27 mouse cellular contexts compared by ENCODE assay signal in genomic region chr8:61475251-61475673, GRCm38 (mm10). TPM values are rescaled to one million over a fixed set of nuclear protein-coding genes. Genes with fewer than 3 reads are reported as not detected.
A peak's percentile ranks its signal among the peaks of the same experiment; 100 is the strongest.
DNase-seq lines count a peak whose midpoint lies in the region; ATAC-seq and TF ChIP-seq lines count a peak whose summit lies in the region.
"Had no signal": no experiment of that assay in that cellular context is flagged by ENCODE, and none has a peak within 500 bp of the region (broad histone marks: within the 10 kb centered on the region; RNA-seq: fewer than 3 reads in every experiment).

No protein-coding gene starts in this region.

- no peak overlapping the region for H3K27ac ChIP-seq in heart, adult 2 months
- H3K27ac ChIP-seq in kidney, adult 2 months (ENCODE audit: insufficient read depth, low read depth, low read length) = peak overlapping the region; percentile 68
- peak overlapping the region; percentile 66 for H3K27ac ChIP-seq in stomach, embryonic 16.5 days (ENCODE audit: low read length)
- H3K27ac ChIP-seq: gastrocnemius, adult 2 months; hindbrain, postnatal 0 days; limb, embryonic 13.5 days; liver, embryonic 13.5 days; midbrain, embryonic 10.5 days had no signal

- peak; percentile 70 for ATAC-seq in stomach, embryonic 16.5 days (ENCODE audit: insufficient read depth, low FRiP score)
- ATAC-seq: CD4-positive, CD25-positive, alpha-beta regulatory T cell, adult 4 months; forebrain, postnatal 0 days; hindbrain, postnatal 0 days had no signal

- no peaks in the 10 kb centered on the region for H3K4me1 ChIP-seq in heart, adult 2 months (ENCODE audit: control insufficient read depth, insufficient read depth, low read length)
- peaks cover 10% of the 10 kb centered on the region; the same call in 1 of the 2 replicates for H3K4me1 ChIP-seq in kidney, adult 2 months (ENCODE audit: control insufficient read depth, insufficient read depth, low read length)
- peaks cover 5% of the 10 kb centered on the region; the same call in 1 of the 2 replicates for H3K4me1 ChIP-seq in stomach, embryonic 16.5 days (ENCODE audit: control insufficient read depth, insufficient read depth, low read length)
- H3K4me1 ChIP-seq: limb, embryonic 13.5 days; liver, embryonic 13.5 days had no signal

- no peak overlapping the region for H3K4me2 ChIP-seq in stomach, embryonic 16.5 days (ENCODE audit: low read depth, low read length)
- H3K4me2 ChIP-seq: limb, embryonic 13.5 days; liver, embryonic 13.5 days; lung, embryonic 14.5 days had no signal

- H3K36me3 ChIP-seq in heart, adult 2 months (ENCODE audit: control insufficient read depth, insufficient read depth, low read length) = no peaks in the 10 kb centered on the region
- no peaks in the 10 kb centered on the region for H3K36me3 ChIP-seq in kidney, adult 2 months (ENCODE audit: control insufficient read depth, insufficient read depth, low read length)
- no peaks in the 10 kb centered on the region for H3K36me3 ChIP-seq in stomach, embryonic 16.5 days (ENCODE audit: control insufficient read depth, insufficient read depth, low read length)
- H3K36me3 ChIP-seq: G1E; limb, embryonic 13.5 days; liver, embryonic 13.5 days; midbrain, embryonic 10.5 days had no signal

- no peak overlapping the region for H3K4me3 ChIP-seq in heart, adult 2 months
- no peak overlapping the region for H3K4me3 ChIP-seq in kidney, adult 2 months (ENCODE audit: insufficient read depth, low read depth, low read length)
- no peak overlapping the region for H3K4me3 ChIP-seq in stomach, embryonic 16.5 days (replicated peaks; ENCODE audit: low read length)
- H3K4me3 ChIP-seq: gastrocnemius, adult 2 months; limb, embryonic 13.5 days; liver, embryonic 13.5 days; midbrain, embryonic 10.5 days had no signal

- no peak for TF ChIP-seq CTCF in heart, adult 2 months (IDR thresholded peaks at IDR 0.05)
- no peak for TF ChIP-seq CTCF in kidney, adult 2 months (conservative IDR thresholded peaks at IDR 0.05; ENCODE audit: insufficient read depth, insufficient read length, low read depth, low read length)

- no peaks in the 10 kb centered on the region for H3K79me2 ChIP-seq in heart, adult 2 months (replicated peaks; ENCODE audit: control insufficient read depth, insufficient read depth, low read length)

- H3K9me3 ChIP-seq in stomach, embryonic 16.5 days (replicated peaks; ENCODE audit: control insufficient read depth, low read length) = no peaks in the 10 kb centered on the region
- H3K9me3 ChIP-seq: G1E; limb, embryonic 13.5 days; liver, embryonic 13.5 days; midbrain, embryonic 10.5 days had no signal

- no peak for TF ChIP-seq POLR2A in heart, adult 2 months (IDR thresholded peaks at IDR 0.05; ENCODE audit: insufficient read depth, low read depth, low read length)
- no peak for TF ChIP-seq POLR2A in kidney, adult 2 months (IDR thresholded peaks at IDR 0.05; ENCODE audit: low read depth, low read length)

- no peak overlapping the region for H3K9ac ChIP-seq in heart, adult 2 months (ENCODE audit: low read depth, low read length)
- no peak overlapping the region for H3K9ac ChIP-seq in stomach, embryonic 16.5 days (ENCODE audit: low read length)
- H3K9ac ChIP-seq: forebrain, postnatal 0 days; limb, embryonic 13.5 days; liver, embryonic 13.5 days; lung, embryonic 14.5 days had no signal

- DNase-seq in heart, adult 11 months = peak; percentile 59
- no peak for DNase-seq in heart, adult 2 months
- DNase-seq in kidney, adult 2 months = peak; percentile 28
- DNase-seq in kidney, postnatal 25 days = peak; percentile 19 to 64
- no peak for DNase-seq in frontal cortex, adult 2 months (ENCODE audit: extremely low spot score in 1 of 2, low spot score in 1 of 2)
- DNase-seq in urinary bladder, postnatal 25 days (ENCODE audit: low spot score) = no peak
- DNase-seq in urinary bladder, postnatal 10 days (ENCODE audit: low spot score) = no peak
- DNase-seq: adrenal gland, postnatal 25 days; cerebellum, adult 11 months; cerebellum, postnatal 14 days; embryo, embryonic 11 days; forebrain, postnatal 0 days; gastrocnemius, adult 2 months; heart, adult 18-20 months; heart, postnatal 4 days; liver, embryonic 13.5 days; lung, embryonic 14.5 days; lung, postnatal 4 days; right cerebral cortex, adult 18-20 months; spleen, adult 18-20 months; thymus, postnatal 25 days had no signal

- WGBS in heart, adult 2 months = 56% methylated on average over 6 of the region's 6 CpGs
- WGBS in kidney, adult 2 months = 28% methylated on average over 6 of the region's 6 CpGs
- WGBS in stomach, embryonic 16.5 days = 33% methylated on average over 6 of the region's 6 CpGs

- TF ChIP-seq EP300 in heart, adult 2 months (IDR thresholded peaks at IDR 0.05; ENCODE audit: insufficient read depth, low read depth, low read length) = no peak

- intact Hi-C loops in heart, adult 2 months (cut with DNase I) = no loop called here

- H3K27me3 ChIP-seq in heart, adult 2 months (ENCODE audit: control insufficient read depth, insufficient read depth, low read length) = no peaks in the 10 kb centered on the region
- no peaks in the 10 kb centered on the region for H3K27me3 ChIP-seq in kidney, adult 2 months (replicated peaks; ENCODE audit: control insufficient read depth, insufficient read depth, low read length)
- H3K27me3 ChIP-seq in stomach, embryonic 16.5 days (ENCODE audit: control insufficient read depth, insufficient read depth, low read length) = no peaks in the 10 kb centered on the region
- H3K27me3 ChIP-seq: limb, embryonic 13.5 days; liver, embryonic 13.5 days had no signal

RNA-seq across cellular contexts. Expression of gene Cbr4, which starts 12.3 kb away (rescaled TPM):
- total RNA-seq in heart, adult 2 months (2021) = 10 to 100 TPM; 70.8 to 77.2 TPM
- 25.8 and 55.0 TPM in 2 replicates for polyA plus RNA-seq in heart, adult 2 months (2012; rRNA removed)
- 13.3 and 18.1 TPM in 2 replicates for polyA plus RNA-seq in kidney, adult 2 months (2012; rRNA removed)
- 30.8 and 31.9 TPM in 2 replicates for polyA plus RNA-seq in stomach, embryonic 16.5 days (2015; fragmentation: Nextera tagmentation; extraction: Ambion mirVana)
- polyA plus RNA-seq in frontal cortex, adult 2 months (2012; rRNA removed) = 16.2 and 16.3 TPM in 2 replicates

Comparison
In these comparisons a context has a peak if more than half of its experiments do, and no peak if none do; other contexts are left out.
1. DNase-seq: peak in heart, adult 11 months (single experiment), kidney, adult 2 months (single experiment) and kidney, postnatal 25 days (2 of 2); none in heart, adult 2 months (0 of 2), frontal cortex, adult 2 months (0 of 2), urinary bladder, postnatal 25 days (single experiment) and urinary bladder, postnatal 10 days (single experiment).